Mouse (Mus musculus) lung, postnatal 36 days (tissue): ENCODE data around the gene Braf.
"Not testable (repeated sequence)": the region's sequence is repeated elsewhere in the genome, so short reads cannot be mapped to it uniquely, and the experiment has no call there.

ENCODE experiments used
- DNase-seq: peaks from one replicate; pipeline ENCODE4 v3.0.0; 2022; ENCODE audit warnings: mixed read lengths

Gene Braf

GRCm38 (mm10) chr6:39724866-39725711 is at the start of gene Braf:
Gene Braf, minus strand, starts transcription at chr6:39725463.
- DNase-seq, result peak; percentile 84

- DNase-seq, result no peak
These were observed 49.8 kb upstream of the Braf start for GRCm38 (mm10) chr6:39775029-39775428.

GRCm38 (mm10) chr6:39757229-39757628 is 32.0 kb upstream of the Braf start:
- no peak for DNase-seq

GRCm38 (mm10) chr6:39749881-39750280 is 24.6 kb upstream of the Braf start:
- DNase-seq, result peak; percentile 32

- no peak for DNase-seq
These were observed 21.8 kb upstream of the Braf start for GRCm38 (mm10) chr6:39747094-39747493.

GRCm38 (mm10) chr6:39745456-39745855 is 20.2 kb upstream of the Braf start:
- no peak for DNase-seq

- not testable (repeated sequence) for DNase-seq
These were observed 14.4 kb upstream of the Braf start for GRCm38 (mm10) chr6:39739698-39740097.

- no peak for DNase-seq
These were observed 2.8 kb upstream of the Braf start for GRCm38 (mm10) chr6:39728095-39728494.

GRCm38 (mm10) chr6:39726149-39726548 is 886 bp upstream of the Braf start:
- no peak for DNase-seq

- DNase-seq, result peak; percentile 19
These were observed 759 bp downstream of the Braf start for GRCm38 (mm10) chr6:39724542-39724865.

GRCm38 (mm10) chr6:39724071-39724470 is 1.2 kb downstream of the Braf start:
- peak; percentile 6 for DNase-seq

GRCm38 (mm10) chr6:39718567-39718966 is 6.7 kb downstream of the Braf start:
- DNase-seq, result no peak

- DNase-seq, result peak; percentile 39
These were observed 8.2 kb downstream of the Braf start for GRCm38 (mm10) chr6:39717049-39717448.

GRCm38 (mm10) chr6:39714341-39714740 is 10.9 kb downstream of the Braf start:
- DNase-seq, result no peak

GRCm38 (mm10) chr6:39713399-39713798 is 11.9 kb downstream of the Braf start:
- DNase-seq, result no peak

- DNase-seq, result no peak
These were observed 19.6 kb downstream of the Braf start for GRCm38 (mm10) chr6:39705625-39706024.

- no peak for DNase-seq
These were observed 32.1 kb downstream of the Braf start for GRCm38 (mm10) chr6:39693126-39693525.

GRCm38 (mm10) chr6:39686839-39687238 is 38.4 kb downstream of the Braf start:
- not testable (repeated sequence) for DNase-seq

GRCm38 (mm10) chr6:39681795-39682194 is 43.5 kb downstream of the Braf start:
- DNase-seq, result no peak

- no peak for DNase-seq
These were observed 44.7 kb downstream of the Braf start for GRCm38 (mm10) chr6:39680524-39680923.

GRCm38 (mm10) chr6:39678241-39678640 is 47.0 kb downstream of the Braf start:
- DNase-seq, result no peak

- no peak for DNase-seq
These were observed 50.2 kb downstream of the Braf start for GRCm38 (mm10) chr6:39675081-39675480.

GRCm38 (mm10) chr6:39611296-39611695 is 114.0 kb downstream of the Braf start:
- DNase-seq, result no peak

GRCm38 (mm10) chr6:39610207-39610606 is 115.1 kb downstream of the Braf start:
- no peak for DNase-seq

- DNase-seq, result no peak
These were observed 117.9 kb downstream of the Braf start for GRCm38 (mm10) chr6:39607365-39607764.
